Mouse (Mus musculus) brain, embryonic 14.5 days (tissue): ENCODE data around the gene Icam5.
A peak's percentile ranks its signal among the peaks of the same experiment; 100 is the strongest.

Source experiments
- CTCF ChIP-seq: fragments of 200-500 bp; IDR thresholded peaks from 2 replicates; pipeline ENCODE4 v1.5.1; 2012; ENCODE audit warnings: inconsistent platforms, mild to moderate bottlenecking, moderate library complexity, borderline replicate concordance; ENCODE audit not compliant: insufficient read depth, insufficient read length; ENCODE audit errors: extremely low read depth
- POLR2A ChIP-seq: fragments of 200-500 bp; IDR thresholded peaks from 2 replicates; pipeline ENCODE4 v1.6.1; 2012; ENCODE audit warnings: mild to moderate bottlenecking, inconsistent platforms, borderline replicate concordance; ENCODE audit not compliant: poor library complexity, insufficient read depth, insufficient read length, severe bottlenecking; ENCODE audit errors: extremely low read depth

DNA sequence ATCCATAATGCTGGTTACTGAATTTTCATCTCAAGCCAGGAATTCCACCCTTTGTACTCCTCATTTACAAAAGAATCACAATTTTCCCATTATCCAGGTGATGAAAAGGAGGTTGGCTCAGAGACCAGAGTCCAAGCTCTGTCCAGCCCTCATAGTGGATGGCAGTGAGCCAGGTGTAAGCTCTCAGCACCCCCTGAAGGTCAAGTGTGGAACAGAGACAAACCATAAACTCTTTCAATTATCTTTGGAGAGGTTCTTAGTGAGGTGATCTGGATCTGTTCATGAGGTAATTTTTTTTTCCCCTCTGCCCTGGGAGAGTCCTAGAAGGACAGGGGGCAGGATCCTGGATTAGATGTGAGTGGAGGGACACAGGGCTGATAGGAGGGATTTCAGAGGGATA is 31.1 kb upstream of the Icam5 start:
- TF ChIP-seq CTCF (peak; percentile 30; the same call in 1 of the 2 replicates), POLR2A (no peak)
